Mouse (Mus musculus): ENCODE results near the gene Pcbp4.

Gene Pcbp4

DNA sequence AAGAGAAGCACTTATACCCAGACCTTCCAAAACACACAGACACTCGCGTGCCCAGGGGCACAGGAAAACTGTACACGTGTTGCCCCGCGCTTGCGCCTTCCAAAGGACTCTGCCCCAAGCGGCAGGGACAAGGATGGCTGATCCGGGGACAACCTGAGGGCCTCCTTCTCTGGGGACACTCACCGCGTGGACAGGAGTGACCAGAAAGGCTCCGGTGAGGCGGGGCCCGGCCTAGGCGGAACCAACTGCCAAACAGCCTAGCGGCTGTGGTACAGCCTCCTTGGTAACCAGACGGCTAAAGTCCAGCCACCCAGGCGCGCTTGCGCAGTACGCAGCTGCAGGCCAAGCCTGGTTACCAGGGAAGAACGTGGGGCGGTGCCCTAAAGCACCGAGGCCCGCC is 5.7 kb upstream of the Pcbp4 start, which contains the start of the genes Abhd14b and Abhd14a:
Abhd14b (plus strand) TSS at position 112 of the 400 bp plus-strand sequence.
Abhd14a (minus strand) TSS at position 331 of the 400 bp plus-strand sequence.
- in situ Hi-C loops (cut with MboI) = no loop called here

DNA sequence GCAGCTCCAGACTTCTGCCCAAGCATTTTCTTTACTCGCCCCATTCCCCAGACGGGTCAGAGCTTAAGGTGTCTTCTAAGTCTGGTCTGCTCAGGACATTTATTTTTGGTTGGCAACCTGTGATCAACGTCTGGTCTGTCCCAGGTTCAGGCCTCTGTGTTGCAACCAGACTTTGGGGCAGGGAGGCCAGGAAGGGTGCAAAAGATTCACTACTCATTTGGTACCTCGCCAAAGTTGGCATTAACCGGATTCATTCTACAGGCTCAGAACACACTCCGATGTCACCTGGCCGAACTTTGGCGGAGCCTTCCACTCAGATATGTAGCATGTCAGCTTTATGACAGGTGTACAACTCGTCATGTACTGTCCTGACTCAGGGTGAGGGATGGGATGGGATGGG is 5.1 kb upstream of the Pcbp4 start:
- in situ Hi-C loops (cut with MboI) = no loop called here

DNA sequence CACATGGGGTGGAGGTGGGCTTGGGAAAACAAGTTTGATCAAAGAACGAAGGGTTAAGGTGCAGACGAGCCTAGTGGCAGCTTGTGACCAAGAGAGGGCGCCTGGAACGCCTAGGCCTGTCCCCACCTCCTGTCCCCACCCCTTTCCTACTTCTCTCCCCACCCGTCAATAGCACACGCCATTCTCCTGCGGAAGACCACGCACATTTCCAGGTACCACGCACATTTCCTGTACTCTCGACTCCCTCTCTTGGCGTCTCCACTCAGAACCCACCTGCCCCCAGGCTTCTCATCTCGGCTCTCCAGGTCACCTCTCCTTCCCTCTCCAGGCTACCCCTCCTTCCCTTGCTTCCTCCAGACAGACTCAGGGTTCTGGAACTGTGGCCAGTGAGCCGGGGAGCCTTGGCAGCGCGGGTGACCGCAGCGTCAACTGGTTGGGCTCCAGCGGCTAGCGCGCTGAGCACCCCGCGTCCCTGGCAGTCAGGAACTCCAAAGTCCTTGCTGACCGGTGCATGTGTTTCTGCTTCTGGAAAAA is 4.5 kb upstream of the Pcbp4 start:
- in situ Hi-C loops (cut with MboI) = no loop called here

DNA sequence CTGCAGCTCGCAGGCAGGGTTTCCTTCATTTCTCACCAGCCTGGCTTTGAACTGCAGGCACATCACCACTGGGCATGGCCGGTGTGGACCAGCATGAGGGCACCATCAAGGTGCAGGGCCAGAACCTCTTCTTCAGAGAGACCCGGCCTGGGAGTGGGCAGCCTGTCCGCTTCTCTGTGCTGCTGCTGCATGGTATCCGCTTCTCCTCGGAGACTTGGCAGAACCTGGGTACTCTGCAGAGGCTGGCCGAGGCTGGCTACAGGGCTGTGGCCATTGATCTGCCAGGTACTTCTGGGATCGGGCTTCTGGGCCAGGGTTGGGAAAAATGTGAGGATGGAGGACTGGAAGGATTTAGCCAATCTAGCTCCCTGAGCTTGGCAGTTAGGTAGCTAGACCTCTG is 3.1 kb upstream of the Pcbp4 start:
- in situ Hi-C loops (cut with MboI) = no loop called here

DNA sequence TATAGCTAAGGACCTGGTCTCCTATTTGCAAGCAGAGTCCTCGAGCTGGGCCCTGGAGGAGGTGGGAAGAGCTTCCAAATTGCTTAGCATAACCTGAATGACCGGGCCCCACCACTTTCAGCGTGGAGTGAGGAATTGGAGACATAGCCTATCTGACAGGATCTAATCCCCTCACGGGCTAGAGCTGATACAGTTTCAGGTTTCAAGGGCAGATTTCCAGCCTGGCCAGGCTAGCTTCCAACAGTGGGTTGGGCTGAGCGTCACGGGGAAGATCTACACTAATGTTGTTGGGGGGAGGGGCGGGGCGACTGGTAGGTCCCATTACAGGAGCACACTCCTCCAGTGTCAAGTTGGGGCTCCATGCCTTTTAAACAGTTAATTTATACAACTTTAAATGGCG is 2.4 kb upstream of the Pcbp4 start:
- in situ Hi-C loops (cut with MboI) = no loop called here

DNA sequence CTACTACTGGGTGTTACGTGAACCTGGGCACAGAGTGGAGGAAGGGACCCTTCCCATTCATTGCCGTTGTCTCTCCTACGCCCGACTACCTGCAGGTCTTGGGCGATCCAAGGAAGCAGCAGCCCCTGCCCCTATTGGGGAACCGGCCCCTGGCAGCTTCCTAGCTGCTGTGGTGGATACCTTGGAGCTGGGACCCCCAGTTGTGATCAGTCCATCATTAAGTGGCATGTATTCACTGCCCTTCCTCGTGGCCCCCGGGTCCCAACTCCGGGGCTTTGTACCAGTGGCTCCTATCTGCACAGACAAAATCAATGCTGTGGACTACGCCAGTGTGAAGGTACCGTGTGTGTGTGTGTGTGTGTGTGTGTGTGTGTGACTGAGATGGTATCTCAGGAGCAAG is 1.8 kb upstream of the Pcbp4 start:
- in situ Hi-C loops (cut with MboI) = no loop called here

DNA sequence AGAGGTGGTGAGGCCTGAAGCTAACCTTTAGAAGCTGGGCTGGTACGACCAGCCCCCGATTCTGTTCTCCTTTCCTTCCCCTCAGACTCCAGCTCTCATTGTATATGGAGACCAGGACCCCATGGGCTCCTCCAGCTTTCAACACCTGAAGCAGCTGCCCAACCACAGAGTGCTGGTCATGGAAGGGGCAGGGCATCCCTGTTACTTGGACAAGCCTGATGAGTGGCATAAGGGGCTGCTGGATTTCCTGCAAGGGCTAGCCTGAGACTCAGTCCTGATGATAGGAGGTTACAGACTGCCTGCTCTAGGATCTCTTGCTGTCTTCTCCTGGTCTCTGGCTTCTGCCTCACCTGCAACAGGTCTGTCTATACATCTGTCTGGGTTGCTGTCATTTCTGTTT is 1.2 kb upstream of the Pcbp4 start:
- in situ Hi-C loops (cut with MboI) = no loop called here

DNA sequence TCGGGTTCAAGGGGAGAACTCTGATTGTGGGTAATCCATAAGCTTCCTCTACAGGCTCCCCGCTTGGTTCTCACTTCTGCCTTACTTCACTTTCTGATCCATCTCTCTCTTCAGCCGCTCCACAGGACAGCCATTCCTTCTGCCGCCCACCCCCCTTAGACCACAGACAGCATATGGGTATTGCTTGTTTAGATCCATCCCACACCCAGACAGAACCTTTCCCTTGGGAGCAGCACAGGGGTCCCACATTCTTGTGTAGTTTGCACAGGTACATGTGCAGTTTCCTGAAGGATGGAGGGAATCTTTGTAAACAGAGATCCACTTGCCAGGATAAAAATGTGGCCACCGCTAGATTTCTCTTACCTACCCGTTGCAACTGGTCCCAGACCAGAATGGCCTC is 740 bp upstream of the Pcbp4 start:
- in situ Hi-C loops (cut with MboI) = no loop called here

DNA sequence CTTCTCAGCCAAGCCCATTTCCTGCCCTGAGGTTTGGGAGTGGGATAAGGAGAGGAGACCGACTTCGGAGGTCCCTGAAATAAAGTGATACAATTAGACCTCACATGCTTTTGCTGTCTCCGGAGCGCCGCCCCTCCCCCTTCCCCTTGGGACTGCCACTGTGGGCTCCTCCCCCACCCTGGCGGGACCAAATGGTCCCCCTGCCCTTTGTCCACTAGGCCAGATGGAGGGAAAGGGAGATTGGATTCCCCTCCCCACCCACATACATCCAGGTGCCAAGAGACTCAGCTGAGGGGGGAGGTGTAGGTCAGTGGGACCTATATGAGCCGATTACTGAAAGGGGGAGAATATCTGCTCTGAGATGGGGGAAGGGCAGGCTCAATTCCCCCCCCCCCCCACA is 270 bp upstream of the Pcbp4 start:
- in situ Hi-C loops (cut with MboI) = no loop called here

DNA sequence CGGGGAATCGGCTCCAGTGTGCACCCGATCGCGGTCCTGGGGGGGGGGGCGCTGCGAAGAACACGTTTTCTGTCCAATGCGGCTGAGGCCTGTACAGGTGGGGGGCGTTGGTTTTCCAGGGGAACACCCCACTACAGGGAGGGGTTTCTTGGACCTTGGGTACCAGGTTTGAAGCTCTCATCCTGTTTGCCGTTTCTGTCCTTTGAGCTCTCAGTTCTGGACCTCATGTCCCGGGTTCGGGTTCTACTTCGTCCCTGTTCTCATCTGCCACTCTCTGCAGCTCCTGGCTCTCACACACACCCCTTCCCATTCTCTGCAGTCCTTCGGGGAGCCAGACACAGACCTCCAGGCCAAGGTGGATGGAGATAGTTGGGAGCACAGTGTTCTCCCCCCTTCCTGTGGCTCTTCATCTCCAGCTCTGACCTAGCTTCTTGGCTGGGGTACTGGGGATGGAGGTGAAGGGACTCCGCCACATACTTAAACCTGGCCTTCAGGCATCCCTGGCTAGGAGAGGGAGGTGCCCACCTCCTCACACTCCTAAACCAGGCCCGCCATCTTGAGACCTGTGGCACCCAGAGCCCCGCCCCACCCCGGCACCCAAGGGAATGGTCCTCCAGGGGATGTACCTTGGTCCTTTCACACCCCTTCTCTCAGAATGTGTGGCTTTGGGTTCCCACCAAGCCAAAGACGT is 1.1 kb downstream of the Pcbp4 start:
- in situ Hi-C loops (cut with MboI) = no loop called here

DNA sequence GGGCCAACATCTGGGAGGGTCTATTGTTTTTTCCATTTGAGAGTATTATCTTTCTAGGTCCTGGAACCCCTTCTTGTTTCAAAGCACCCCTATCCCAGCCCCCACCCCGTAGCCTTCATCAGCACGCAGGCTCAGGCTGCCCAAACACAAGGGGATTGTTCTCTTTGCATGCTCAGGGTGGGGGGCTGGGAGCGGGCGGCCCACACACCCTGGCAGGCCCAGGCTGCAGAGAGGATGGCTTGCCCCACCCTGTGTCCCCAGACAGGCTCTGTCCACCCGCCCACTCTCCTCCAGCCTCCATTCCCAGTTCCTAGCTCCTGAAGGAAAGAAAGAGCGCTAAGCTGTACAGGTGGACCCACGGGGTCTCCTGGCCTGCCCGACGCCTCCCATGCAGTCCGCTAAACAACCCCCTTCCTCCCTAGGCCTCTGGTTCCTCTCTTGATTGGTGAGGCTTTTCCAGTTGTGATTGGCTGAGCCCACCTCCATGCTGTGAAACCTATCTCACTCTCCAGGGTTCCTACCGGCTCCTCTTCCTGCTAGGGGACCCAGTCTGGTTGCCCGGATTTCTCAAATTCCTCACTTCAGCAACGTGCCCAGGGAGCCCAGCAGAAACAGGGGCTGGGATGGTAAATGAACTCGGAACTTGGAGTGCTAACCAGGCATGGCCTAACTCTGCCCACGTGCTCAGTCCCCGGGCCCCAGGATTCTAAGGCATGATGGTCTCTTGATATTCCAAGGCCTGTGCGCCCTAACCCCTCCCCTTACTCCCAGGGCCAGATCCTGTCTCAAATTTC is 2.0 kb downstream of the Pcbp4 start:
- in situ Hi-C loops (cut with MboI) = no loop called here

DNA sequence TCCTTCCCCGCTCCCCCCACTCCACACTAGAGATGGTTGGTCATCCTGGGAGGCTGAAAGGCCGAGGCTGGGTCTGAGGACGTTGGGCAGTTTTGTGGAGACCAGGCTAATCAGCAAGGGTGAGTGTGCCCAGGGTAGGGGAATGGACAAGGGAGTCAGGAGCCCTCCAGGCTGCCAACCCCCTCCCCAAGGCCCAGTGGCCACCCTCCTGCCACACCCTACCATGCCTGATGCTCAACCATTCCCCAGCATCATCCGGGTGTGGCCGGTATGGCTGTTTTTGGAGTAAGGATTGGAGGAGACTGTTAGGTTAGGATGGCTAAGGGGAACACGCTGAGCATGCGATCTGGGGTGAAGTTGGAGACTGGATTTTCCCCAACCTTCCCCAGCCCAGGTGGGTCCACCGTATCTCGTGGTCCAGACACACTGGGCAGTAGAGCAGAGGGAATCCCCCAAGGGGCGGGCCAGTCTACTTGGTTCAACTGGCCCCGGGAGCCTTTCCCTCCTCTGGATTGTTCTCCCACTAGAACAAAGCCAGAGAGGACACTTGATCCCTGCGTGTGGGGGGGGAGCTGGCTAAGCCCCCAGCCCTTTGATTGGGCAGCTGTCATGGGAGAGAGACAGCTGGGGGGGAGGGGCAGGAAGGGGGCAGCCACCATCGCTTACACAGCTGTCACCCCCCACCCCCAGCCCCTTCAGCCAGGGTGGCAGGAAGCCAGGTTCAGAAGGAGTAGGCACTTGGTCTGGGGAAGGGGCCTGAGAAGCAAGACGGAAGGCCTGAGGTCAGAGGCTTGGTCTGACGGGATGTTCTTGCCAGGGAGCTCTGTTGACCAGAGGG is 3.5 kb downstream of the Pcbp4 start:
- in situ Hi-C loops (cut with MboI) = no loop called here

DNA sequence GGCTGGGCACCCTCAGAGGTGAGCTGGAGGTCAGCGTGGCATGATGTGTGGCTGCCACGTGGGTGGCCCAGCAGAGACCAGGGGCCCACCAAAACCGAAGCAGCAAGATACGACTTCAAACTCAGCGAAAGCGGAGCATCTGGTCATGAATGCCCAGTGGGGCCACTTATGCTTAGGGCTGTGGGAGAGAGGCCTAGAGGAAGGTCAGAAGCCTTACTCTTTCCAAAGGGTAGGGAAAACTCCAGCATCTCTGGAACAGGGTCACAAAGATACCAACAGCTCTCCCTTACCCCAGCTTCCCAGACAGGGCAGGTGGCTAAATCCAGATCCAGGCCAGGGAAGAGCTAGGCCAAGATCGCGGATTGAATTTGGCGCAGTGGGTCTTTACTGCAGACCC is 4.1 kb downstream of the Pcbp4 start:
- in situ Hi-C loops (cut with MboI) = no loop called here

DNA sequence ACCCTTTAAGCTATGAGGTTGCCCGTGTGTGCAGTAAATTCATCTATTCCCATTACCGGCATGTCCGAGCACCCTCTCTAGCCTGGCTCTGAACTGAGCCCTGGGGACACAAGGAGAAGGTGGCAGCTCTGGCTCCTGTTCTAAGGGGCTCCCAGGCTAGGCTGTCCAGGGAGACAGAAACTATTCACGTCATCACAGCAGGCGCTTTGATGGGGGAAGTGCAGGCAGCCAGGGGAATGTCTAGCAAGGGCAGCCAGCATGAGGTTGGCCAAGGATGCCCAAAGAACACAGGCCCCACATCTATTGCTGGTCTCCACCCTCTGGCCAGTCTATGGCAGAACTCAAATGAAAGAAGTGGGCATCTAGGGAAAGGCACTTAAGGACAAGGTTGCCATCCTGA is 4.8 kb downstream of the Pcbp4 start:
- in situ Hi-C loops (cut with MboI) = no loop called here

DNA sequence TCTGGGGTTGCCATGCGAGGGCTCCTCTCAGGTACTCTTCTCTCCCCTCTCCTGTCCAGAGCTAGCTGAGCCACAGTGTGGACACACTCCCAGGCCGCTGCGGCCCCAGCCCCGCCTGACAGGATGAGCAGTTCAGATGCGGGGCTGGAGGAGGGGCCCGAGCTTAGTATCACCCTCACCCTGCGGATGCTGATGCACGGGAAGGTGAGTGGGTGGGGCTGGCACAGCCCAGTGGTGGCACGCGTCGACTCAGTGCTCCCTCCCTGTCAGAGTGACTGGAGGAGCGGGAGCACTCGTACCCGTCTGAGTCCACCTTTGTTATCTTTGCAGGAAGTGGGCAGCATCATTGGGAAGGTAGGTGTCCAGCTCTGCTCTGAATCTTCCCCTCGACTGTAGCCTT is 6.9 kb downstream of the Pcbp4 start:
- in situ Hi-C loops (cut with MboI) = no loop called here

DNA sequence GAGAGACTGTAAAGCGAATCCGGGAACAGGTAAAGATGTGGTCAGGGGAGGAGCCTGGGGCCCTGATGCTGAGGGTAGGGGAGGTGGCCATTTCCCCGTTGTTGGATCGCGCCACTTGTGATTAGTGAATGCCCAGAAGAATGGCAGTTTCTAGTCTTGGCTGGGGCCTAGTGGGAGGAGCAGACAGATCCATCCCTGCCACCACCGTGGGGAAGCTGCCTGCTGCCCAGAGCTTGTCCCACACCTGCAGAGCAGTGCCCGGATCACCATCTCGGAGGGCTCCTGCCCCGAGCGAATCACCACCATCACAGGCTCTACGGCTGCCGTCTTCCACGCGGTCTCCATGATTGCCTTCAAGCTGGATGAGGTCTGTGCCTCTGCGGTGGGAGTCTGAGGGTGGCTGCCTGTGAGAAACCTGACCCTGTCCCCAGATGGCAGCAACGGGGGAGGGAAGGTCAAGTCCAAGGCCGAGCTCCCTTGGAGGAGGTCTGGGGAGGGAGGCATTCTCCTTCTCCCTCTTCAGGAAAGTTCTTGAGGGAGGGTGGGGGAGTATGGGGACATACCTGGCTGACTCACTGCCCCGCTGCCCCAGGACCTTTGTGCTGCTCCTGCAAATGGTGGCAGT is 7.4 kb downstream of the Pcbp4 start:
- in situ Hi-C loops (cut with MboI) = no loop called here

DNA sequence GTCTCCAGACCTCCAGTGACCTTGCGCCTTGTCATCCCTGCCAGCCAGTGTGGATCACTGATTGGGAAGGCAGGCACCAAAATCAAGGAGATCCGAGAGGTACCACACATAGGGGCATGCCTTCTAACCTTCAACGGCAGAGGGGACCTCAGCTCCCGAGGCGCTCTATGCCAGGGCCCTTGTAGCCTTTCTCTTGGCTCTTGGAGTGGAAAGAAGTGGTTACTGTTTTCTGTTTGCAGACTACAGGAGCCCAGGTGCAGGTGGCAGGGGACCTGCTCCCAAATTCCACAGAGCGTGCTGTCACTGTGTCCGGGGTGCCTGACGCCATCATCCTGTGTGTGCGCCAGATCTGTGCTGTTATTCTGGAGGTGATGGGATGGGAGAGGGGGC is 7.9 kb downstream of the Pcbp4 start:
- in situ Hi-C loops (cut with MboI) = no loop called here

DNA sequence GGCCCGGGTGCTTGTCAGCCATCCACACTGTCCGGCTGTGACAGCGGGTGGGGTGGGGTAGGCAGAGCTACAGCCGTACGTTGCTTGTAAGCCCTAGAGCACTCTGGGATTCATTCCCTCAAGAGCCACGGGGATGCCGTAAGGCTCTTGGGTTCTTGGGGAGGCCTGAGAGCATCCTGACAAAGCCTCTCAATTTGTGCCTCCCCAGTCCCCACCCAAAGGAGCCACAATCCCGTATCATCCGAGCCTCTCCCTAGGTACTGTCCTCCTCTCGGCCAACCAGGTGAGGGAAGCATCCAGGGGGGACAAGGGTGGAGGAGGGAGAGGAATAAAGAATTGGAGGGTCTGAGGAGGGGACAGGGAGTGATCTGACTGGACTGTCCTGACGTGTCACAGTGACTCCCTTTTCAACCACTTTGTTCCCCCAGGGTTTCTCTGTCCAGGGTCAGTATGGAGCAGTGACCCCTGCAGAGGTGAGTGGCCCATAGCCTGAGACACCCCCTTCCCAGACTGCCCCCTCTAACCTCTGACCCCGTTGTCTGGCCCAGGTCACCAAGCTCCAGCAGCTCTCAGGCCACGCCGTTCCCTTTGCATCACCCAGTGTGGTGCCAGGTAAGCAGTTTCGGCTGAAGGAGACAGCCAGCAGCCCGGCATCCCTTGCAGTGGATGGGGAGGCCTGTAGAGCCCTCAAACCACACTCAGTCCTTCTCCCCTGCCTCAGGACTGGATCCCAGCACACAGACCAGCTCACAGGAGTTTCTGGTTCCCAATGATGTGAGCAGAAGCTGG is 8.7 kb downstream of the Pcbp4 start:
- in situ Hi-C loops (cut with MboI) = no loop called here

DNA sequence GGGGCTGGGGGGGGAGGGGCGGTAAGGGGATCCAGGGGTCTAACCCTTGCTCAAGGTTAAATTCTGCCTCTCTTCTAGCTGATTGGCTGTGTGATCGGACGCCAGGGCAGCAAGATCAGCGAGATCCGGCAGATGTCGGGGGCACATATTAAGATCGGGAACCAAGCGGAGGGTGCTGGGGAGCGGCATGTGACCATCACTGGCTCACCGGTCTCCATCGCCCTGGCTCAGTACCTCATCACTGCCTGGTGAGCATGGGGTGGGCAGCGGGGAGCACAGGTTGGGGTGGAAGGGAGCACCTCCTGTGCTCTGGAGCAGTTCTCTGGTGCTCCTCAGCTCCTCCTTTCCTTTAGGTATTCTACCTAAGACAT is 9.3 kb downstream of the Pcbp4 start:
- in situ Hi-C loops (cut with MboI) = no loop called here

DNA sequence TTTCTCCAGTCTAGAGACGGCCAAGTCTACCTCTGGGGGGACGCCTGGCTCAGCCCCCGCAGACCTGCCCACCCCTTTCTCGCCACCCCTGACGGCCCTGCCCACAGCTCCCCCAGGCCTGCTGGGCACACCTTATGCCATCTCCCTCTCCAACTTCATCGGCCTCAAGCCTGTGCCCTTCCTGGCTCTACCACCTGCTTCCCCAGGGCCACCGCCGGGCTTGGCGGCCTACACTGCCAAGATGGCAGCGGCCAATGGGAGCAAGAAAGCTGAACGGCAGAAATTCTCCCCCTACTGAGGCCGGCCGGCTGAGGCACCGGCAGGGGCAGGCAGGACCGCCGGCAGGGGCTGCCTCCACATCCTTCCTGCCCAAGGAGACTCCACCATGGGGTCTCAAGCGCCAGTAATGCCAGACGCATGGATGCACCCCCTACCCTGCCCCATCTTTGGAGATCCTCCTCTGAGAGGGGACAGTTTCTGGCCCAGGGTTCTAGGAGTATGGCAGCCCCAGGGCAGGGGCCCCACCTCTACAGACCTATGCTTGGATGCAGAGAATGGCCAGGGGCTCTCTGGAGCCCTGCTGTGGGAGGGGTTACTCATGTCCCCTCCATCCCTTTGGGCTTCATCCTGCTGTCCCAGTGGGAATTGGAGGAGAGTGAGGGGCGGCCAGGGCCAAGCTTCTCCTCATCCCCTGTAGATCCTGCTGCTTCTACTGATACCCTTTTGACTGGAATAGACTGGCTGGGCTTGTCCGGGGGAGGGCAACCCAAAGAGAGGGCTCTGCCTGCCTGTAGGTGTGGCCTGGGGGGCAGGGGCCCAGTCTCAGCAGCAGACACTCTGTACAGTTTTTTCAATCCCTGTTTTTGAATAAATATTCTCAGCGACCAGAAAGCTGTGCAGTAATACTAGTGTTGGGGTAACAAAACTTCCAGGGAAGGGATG is 10.3 kb downstream of the Pcbp4 start:
- in situ Hi-C loops (cut with MboI) = no loop called here
